Mouse (Mus musculus) kidney, adult 2 months (tissue): ENCODE measurements at regions not wholly inside any gene's neighbourhood (a gene's known extent, or its start where the extent isn't known, plus 50 kb on each side); places are given as distances from the start of the nearest gene placed in this dataset.

Experiments
- CTCF ChIP-seq: fragments of 200-500 bp; conservative IDR thresholded peaks from 2 replicates; pipeline ENCODE4 v1.5.1; 2011; ENCODE audit warnings: low read depth, mild to moderate bottlenecking, control low read depth, low read length, moderate library complexity, mixed read lengths; ENCODE audit not compliant: insufficient read depth, insufficient read length
- POLR2A ChIP-seq: fragments of 200-500 bp; IDR thresholded peaks from one replicate; pipeline ENCODE4 v1.6.1; 2011; ENCODE audit warnings: low read depth, low read length, control low read depth

- no peak for TF ChIP-seq CTCF
- no peak for TF ChIP-seq POLR2A
Observed at GRCm38 (mm10) chr1:64311371-64311770, 189.3 kb upstream of the Klf7 start.
